Mouse (Mus musculus) thymus, postnatal 0 days (tissue): ENCODE data around the gene Hpgd. TPM values are rescaled to one million over a fixed set of nuclear protein-coding genes. Genes with fewer than 3 reads are reported as not detected.
"Not testable (repeated sequence)": the region's sequence is repeated elsewhere in the genome, so short reads cannot be mapped to it uniquely, and the experiment has no call there.

Experiments
- DNase-seq: peaks from one replicate; pipeline ENCODE4 v3.0.0-alpha.2; 2015; ENCODE audit warnings: low spot score
- polyA plus RNA-seq: library from polyadenylated mRNA; unstranded; fragments of >200 nt; fragmentation: Nextera tagmentation; extraction: Ambion mirVana; gene quantifications from 2 replicates; pipeline ENCODE4 v1.2.1, GENCODE M21; 2015

Hpgd gene
- 115 and 137 TPM in 2 replicates for polyA plus RNA-seq

DNA sequence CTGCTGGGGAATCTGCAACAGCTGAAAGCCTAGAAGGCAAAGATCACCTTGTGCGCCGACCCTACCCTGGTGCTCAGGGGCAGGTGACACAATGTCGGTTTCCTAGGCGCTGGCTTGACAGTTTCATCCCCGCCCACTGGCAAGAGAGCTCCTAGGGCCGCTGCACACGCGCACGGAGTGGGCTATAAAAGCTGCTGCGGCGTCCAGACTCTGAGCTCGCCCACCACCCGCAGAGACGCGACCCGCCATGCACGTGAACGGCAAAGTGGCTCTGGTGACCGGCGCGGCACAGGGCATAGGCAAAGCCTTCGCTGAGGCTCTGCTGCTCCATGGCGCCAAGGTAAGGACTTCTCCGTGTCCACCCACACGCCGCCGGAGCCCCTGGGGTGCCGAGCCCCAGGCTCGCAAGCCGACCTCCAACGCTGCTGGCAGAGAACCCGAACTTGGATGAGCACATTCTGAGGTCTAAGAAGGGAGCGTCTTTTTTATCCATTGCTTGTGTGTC lies at the start of gene Hpgd:
Hpgd (plus strand) TSS at position 213 of the 505 bp plus-strand sequence.
- DNase-seq = no peak

GRCm38 (mm10) chr8:56251728-56252127 lies 42.7 kb upstream of the Hpgd start:
- not testable (repeated sequence) for DNase-seq

- no peak for DNase-seq
Measured at GRCm38 (mm10) chr8:56252314-56252713, 42.1 kb upstream of the Hpgd start.

DNA sequence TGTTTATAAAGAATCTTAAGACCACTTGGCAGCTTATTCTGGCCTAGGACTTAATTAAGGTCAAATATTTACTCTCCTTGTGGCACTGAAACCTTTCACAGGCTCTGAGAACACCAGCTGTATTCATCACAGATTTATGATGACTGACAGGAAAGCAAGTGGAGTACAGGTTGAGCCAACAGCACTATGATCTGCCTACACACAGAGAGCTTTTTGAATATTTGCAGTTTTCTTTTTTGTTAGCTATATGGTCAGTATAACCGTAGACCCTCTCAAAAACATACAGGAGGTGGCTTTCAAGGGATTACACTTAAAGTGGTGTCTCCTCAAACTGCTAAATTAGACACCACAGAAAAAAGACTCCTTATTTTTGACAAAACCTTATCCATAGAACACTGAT lies 33.2 kb upstream of the Hpgd start:
- DNase-seq = no peak

DNA sequence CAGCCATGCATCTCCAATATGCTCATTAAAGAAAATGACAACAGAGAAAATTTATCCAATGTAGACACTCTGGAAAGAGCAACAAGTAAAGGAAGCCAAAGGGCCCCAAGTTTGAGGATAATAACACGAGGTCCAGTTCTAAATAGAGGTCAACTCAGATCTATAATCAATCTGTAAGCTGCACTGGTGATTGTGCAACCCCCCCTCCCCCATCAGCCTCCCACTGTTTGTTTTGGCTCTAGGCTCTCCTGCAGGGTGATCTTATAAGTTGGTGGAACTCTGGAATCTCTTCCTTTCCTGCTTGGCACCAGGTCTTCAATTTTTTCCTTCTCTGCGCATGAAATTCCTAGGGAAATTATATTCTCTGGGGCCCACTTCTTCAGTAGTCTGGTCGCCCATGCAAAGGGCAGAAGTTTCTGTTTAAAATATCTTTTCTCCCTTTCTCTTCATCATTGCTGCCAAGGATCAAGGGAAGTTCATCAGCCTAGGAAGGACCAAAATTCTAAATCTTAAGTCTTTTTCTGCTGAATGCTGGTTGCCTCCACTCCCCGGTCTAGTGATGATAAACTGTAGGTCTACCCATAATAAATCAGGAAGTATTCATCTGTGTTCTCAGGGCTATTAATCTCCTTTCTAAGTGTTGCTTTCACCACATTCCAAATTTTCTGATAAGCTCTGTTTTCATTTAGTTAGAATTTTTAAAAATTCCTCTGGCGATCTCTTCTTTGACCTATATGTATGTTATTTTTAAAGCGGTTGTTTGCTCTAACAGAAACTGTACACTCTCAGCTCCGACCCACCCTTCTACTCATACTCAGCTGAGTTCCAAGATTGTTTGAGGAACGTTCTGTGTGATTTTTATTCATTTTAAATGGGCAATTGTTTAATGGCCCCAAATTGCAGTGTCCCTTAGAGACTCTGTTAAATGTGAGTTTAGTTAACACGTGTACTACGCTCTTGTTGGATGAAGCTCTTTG lies 24.4 kb upstream of the Hpgd start:
- DNase-seq = no peak

DNA sequence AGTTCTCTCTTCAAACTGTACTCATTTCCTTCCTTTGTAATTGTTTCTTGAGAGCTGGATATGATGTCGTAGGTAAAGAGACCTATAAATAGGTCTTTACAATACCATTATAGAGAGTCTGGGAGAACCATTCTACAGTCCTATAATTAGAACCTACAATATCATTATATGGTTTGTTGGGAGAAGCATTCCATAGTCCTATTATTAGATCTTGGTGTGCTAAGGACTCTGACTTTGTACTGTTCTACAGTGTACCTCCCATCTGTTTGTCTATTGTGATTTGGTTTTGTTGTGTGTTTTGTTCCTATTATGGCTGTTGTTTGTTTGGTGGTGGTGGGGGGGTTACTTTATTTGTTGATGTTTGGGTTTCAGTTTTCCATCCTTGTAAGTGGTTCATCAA lies 21.5 kb upstream of the Hpgd start:
- no peak for DNase-seq

DNA sequence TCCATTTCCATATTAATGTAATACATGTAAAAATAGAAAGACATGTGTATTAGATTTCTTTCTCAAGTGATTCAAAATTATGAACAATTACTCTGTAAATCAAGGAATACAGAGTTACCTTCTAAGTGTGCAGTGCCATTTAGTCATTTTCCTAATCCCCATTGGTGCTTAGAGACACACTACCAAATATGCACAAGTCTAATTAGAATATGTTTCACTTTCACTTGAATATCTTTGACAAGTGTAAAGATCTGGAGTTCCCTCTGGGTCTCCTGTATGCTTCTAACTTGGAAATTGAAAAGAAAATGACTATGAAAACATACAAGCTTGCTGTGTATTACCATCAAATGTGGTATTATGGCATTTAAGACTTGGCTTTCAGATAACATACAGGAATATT lies 19.1 kb upstream of the Hpgd start:
- DNase-seq = no peak

GRCm38 (mm10) chr8:56277810-56278528 lies 16.4 kb upstream of the Hpgd start:
- DNase-seq = no peak

DNA sequence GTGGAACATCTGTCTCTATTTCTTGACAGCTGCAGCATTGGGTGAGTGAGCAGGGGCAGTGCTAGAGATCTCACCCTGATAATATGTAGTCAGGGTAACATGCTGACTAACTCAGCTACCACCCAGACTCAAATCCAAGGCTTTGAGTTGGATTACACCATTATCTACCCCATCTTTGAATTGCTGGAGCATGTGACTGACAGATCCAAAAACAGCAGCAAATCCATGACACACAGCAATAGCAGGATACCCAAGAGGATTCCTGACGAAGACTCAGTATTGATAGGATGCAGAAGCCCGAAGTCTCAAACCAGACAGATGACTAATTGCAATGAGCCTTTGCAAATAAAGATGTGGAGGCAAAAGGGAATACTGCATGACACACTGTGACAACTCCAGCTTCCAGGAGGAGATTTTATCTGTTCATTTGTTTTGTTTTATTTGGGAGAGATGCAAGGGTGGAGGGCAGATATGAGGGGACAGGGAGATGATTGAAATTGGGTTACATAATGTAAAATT lies 15.8 kb upstream of the Hpgd start:
- no peak for DNase-seq

- no peak for DNase-seq
Measured at GRCm38 (mm10) chr8:56283936-56284335, 10.4 kb upstream of the Hpgd start.

- no peak for DNase-seq
Measured at GRCm38 (mm10) chr8:56284957-56285356, 9.4 kb upstream of the Hpgd start.

DNA sequence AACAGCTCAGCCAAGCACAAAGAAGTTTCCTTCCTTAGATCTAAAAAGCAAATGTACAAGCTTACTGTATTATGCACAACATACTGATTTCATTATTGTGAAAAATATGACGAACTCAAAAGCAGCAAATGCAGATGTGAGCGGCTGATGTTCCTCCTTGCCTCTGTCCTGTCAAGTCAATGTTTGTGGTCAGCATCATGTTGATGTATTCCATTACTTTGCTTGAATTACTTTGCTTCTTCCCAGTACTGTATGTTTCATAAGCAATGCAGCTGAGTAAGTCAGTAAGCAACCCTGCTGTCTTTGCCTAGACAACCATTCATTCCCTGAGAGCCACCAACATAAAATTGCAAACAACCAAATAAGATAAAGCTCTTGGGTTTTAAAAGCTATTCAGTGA lies 7.7 kb upstream of the Hpgd start:
- DNase-seq = no peak

DNA sequence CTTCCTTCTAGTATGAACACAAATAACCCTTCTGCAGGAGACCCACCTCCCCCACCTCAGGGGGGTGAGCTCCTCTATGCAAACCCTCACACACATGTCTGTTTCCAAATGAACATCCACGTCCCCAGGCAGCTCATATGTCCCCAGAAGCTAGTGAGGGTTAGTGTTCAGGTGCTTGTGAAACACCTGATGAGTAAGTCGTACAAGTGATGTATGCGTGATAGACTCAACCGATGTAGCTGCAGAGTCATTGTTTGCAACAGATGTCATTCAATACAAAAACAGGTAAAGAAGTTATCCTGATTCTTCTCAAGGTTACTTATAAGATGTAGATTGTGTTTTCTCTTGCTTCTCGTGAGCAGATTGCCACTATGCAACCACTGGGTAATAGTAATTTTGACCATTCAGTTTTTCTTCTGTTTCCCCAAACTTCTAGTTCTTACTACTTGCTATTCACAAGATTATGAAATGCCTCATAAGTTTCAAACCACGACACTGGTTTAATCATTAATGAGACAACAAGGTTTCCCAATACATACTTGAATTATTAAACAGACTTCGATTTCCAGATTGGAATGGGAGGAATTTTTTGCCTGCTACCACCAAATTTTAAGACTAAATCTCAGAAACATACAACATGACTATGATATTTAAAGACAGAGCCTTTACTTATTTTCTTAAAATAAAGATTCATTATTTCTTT lies 6.9 kb upstream of the Hpgd start:
- no peak for DNase-seq

DNA sequence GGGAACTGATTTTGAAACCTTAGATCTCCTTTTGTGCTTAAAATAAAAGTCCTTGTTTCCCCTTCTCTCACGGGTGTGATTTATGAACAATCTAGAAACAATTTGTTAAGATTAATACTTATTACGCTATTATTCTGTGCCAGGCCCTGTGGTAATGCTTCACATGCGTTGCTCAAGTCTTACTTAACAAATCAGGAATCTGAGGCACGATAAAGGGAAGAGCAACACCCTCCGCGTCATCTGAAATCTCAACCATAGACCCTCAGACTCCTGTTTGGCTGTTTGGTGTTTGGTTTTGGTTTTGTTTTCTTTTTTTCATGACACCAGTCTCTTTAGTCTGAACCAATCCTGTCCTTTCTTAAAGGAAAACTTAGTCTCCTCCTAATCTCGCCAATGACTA lies 2.1 kb upstream of the Hpgd start:
- DNase-seq = no peak

DNA sequence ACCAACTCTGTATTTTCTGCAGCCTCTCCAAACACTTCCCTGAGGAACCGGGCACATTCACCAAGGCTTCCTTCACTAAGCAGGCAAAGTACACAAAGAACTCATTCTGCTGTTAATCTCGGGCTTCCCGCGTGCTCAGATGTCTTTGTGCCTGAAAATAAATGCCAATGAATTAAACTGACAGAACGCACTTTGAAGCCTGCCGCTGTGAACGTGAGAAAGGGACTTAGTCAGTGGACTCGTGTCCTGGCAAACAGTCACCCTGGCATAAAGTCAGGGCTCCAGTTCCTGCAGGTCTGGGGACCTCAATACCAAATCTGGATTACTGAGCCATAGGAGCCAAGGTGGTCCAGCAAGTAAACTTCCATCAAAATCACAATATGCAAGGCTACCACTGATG lies 905 bp upstream of the Hpgd start:
- DNase-seq = no peak

- no peak for DNase-seq
Measured at GRCm38 (mm10) chr8:56294886-56295555, 636 bp downstream of the Hpgd start.

DNA sequence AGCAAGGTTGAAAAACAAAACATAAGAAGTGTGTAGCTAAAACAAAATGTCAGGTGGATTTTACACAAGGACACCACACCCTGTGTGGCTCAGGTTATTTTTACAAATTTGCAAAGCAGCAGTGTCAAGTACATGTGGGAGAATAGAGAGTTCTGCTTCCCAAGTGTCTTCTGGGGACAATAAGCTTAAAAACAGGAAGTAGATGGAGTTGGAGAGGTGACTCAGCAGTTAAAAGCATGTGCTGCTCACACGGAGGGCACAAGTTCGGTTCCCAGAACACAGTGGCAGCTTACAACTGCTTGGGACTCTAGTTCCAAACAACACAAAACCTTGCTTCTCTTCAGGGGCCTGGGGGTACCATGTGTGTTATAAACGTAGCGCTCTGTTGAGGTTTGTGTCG lies 5.0 kb downstream of the Hpgd start:
- DNase-seq = no peak

GRCm38 (mm10) chr8:56301303-56301702 lies 6.9 kb downstream of the Hpgd start:
- not testable (repeated sequence) for DNase-seq

DNA sequence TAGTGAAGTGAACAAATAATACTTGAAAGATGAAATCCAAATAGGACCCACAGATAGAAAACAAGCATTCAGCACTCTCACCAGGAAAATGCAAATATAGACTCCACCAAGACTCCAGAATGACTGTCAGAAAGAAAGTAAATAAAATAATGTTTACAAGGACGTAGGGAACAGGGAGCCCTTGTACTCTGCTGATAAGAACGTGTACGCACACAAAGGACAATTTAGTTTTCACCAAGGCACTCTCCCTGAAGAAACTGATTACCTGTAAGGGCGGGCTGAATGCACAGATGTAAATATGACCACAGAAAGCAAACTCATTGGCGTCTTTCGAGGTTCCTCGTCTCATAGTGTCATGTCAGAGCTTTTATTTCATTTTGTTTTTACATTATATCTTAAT lies 10.2 kb downstream of the Hpgd start:
- no peak for DNase-seq

- DNase-seq = no peak
Measured at GRCm38 (mm10) chr8:56313622-56314021, 19.2 kb downstream of the Hpgd start.

GRCm38 (mm10) chr8:56315189-56315588 lies 20.8 kb downstream of the Hpgd start:
- DNase-seq = no peak
